Mouse (Mus musculus) frontal cortex, postnatal 10 days (tissue): ENCODE results near the gene Stk16.
A peak's percentile ranks its signal among the peaks of the same experiment; 100 is the strongest.

Experiments used
- DNase-seq, 2 experiments: peaks; one replicate each; pipeline ENCODE4 v3.0.0; 2022; ENCODE audit warnings: low spot score in 2 of 2, mixed read lengths in 1 of 2

Stk16 gene

DNA sequence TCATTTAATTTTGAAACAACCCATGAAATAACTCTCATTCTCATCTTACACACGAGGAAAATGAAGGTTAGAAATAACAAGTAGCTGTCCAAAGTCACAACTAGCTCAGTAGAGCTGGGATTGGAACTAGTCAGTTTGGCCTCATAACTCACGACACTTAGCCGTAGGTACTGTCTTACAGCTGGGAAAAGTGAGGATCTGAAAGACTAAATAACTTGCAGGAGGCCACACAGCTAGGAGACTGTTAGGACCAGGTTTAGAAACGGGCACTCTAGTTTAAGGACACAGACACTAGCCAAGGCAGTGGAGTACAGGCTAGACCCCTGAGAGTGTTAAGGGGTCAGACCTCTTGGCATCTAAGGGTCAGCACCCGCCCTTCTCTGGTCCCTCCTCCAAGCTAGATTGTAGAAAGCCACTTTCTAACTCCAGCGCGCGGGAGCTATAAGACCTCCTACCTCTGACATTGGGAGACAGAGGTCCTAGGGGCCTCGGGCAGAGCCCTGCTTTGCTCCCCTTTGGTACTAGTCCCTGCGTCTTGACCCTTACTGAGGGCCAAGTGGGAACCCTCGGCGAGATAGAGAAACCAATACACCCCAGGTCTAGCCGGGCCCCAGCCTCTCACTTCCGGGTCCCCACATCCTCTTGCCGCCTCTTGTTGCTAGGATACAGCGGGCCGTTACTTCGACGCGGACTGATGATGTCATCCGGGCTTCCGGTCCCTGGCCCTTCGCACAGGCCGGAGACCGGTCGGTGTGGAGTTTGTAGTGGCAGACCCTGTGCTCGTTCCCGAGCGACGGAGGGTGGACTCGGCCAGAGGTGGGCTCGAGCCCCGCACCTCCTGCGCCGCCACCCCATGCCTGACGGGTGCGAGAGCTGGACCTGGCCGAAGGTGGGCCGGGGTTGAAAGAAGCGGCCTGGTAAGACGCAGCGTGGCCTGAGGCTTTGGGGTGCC lies at the start of gene Stk16, which contains the start of gene Glb1l:
TSS of gene Stk16 (plus strand) at position 703 of the 952 bp plus-strand sequence.
TSS of gene Glb1l (minus strand) at position 678 of the 952 bp plus-strand sequence.
- DNase-seq: peak; percentile 92 to 97

DNA sequence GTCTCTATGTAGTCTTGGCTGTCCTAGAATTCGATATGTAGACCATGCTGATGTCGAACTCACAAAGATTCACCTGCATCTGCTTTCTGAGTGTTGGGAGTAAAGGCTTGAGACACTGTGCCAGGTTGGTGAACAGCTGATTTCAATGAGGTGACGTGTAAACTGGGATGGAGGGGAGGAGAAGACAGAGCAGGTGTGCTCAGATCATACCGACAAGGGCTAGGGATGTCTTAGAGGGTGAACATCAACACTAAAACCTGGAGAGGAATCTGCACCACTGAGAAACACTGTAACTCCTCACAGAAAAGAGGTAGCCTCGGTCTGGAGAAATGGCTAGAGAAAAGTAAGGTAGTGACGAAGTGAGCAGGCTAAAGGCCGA lies 42.6 kb upstream of the Stk16 start:
- DNase-seq: no peak

DNA sequence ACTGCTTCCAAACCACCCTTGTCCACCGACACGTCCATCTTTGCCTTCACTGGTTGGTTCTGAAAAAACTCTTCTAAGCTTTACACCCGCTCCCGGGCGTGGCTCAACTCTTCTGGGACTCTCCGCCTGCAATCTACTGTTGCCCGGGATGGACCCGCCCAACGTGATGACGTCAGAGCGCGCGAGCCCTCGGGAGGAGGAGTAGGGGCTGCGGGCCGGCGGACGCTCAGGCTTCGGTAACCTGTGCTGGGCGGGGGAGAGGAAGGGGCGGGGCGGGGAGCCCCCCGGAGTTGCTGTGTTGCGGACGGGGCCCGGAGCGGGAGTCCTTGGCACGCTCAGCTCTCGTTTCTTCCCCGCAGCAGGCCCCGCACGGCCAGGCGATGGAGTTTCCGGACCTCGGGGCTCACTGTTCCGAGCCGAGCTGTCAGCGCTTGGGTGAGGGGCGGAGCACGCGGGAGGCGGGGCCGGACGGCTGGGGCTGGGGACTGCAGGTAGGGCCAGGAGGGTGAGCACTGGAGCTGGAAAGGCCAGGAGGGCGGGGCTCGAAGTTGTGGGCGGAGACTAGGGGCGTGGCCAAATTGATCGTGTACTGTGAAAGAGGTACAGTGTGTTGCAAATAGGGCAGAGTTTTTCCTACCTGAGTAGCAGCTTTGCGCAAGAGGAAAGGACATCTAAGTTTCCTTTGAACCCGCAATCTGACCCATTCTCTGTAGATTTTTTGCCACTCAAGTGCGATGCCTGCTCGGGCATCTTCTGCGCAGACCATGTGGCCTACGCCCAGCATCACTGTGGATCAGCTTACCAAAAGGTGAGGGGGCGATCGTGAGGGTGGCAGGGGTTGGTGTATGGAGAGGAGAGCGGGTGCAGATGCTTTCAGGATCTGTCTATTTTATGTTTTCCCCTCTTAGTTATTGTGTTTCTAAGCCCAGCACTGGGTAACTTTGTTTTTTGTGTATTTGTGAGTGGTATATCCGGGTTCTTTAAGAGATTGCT lies 41.9 kb upstream of the Stk16 start, which contains the start of gene Zfand2b:
TSS of gene Zfand2b (plus strand) at position 175 of the 993 bp plus-strand sequence.
- peak; percentile 89 to 94 for DNase-seq

GRCm38 (mm10) chr1:75179334-75180104 lies 31.1 kb upstream of the Stk16 start:
- peak; percentile 51 for DNase-seq

DNA sequence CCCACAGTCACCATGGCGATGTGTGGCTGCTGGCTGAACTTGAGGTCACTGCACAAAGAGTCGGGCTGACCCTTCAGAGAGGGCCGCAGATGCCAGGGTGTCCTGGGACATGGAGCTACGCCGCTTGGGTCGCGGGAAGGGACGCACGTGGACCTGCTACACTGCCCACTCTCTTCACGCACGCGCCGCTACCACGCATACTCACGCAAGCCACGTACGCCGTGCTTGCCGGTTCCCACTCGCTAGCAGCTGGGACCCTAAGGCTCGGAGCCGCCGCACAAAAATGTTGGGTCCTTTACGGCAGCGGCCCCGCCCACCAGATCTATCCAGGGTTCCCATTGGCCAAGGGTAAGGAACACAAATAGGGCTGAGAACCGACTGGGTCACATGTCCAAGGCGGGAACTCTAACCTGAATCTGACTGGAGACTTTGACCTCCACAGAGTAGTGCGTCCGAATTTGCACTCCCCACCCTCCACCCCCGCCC lies 30.5 kb upstream of the Stk16 start, which contains the start of gene Abcb6:
TSS of gene Abcb6 (minus strand) at position 288 of the 486 bp plus-strand sequence.
- peak; percentile 92 to 94 for DNase-seq

DNA sequence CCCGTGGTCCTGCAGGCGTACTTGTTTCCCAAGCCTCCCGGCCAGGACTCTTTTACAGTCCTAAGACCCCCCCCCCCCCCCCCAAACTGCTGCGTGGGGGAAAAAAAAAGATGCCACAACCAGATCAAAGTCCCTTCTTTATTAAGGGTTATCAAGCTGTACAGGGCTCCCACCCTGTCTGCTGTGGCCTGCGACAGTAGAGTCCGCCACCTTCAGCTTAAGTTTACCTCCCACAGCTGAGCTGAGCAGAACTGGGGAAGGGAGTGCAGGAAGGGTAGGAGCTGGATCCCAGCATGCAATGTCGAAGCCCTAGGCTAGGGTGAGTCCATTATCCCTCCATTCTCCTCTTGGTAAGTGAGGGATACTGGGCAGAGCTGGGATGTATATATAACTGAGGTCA lies 29.9 kb upstream of the Stk16 start:
- no peak for DNase-seq

DNA sequence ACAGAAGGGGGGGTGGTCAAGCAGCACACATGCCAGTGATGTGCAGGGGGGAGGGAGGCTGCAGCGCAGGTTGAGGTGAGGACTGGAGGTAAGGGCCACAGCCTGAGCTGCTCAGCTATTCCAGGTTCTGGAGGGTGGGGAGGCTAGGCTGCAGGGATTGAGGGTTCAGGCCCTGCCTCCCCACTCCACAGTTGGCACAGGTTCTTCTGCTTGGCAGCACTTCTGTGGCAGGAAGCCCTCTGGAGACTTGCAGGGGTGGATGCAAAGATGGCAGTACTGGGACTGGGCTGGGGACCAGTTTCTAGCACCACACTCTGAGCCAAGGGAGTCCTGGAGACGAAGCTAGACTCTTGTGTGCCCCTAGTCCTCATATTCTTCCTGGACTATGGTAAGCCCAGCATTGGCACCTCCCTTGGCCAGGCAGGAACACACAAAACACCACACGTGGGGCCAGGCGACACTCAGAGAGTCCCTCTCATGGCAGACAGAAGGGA lies 29.2 kb upstream of the Stk16 start:
- DNase-seq: no peak

DNA sequence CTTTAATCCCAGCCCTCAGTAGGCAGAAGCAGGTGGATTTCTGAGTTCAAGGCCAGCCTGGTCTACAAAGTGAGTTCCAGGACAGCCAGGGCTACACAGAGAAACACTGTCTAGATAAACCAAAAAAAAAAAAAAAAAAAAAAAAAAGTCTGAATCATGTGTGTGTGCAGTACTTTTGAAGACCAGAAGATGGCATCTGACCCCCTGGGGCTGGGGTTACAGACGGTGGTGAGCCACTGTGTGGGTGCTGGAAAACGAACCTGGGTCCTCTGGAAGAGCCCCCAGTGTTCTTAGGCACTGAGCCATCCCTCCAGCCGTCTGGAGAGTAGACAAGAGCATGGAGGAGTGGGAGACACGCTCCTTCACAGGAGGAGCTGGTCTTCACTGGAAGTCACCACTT lies 28.5 kb upstream of the Stk16 start:
- DNase-seq: no peak

- DNase-seq: no peak
Measured at GRCm38 (mm10) chr1:75185495-75185894, 25.1 kb upstream of the Stk16 start.

DNA sequence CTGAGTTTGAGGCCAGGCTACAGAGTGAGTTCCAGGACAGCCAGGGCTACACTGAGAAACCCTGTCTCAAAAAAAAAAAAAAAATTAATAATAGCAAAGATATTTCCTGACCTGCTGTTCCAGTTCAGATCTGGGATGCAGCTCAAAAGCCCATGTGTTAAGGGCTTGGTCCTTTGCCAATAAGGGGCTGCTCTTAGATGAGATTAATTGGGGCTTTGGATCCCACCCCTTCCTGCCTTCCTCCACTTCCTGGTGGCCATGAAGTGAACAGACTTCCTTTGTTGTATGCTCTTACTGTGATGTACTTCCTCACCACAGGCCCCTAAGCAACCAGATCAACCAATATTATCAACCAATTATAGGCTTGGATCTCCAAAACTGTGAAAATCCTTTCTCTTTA lies 23.5 kb upstream of the Stk16 start:
- DNase-seq: no peak

GRCm38 (mm10) chr1:75187914-75188483 lies 22.6 kb upstream of the Stk16 start:
- no peak for DNase-seq

DNA sequence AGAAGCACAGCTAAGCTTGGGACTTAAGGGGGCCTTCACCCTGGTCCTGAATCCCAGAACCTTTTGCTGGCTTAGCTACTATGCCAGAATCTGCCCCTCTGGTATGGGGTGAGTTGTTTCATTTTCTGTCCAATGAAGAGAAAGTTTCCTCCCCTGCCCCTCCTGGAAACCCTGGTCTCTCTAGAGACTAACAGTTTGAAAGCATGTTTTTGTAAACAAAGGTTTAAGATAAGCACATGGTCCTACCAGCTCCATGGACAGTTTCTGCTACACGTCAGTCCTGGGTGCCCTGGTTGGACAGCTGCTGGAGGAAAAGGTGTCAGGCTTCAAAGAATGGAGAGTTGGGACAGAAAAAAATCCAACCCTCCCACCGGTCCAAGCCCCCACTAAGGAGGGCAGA lies 20.1 kb upstream of the Stk16 start:
- no peak for DNase-seq

- no peak for DNase-seq
Measured at GRCm38 (mm10) chr1:75191258-75191621, 19.4 kb upstream of the Stk16 start.

DNA sequence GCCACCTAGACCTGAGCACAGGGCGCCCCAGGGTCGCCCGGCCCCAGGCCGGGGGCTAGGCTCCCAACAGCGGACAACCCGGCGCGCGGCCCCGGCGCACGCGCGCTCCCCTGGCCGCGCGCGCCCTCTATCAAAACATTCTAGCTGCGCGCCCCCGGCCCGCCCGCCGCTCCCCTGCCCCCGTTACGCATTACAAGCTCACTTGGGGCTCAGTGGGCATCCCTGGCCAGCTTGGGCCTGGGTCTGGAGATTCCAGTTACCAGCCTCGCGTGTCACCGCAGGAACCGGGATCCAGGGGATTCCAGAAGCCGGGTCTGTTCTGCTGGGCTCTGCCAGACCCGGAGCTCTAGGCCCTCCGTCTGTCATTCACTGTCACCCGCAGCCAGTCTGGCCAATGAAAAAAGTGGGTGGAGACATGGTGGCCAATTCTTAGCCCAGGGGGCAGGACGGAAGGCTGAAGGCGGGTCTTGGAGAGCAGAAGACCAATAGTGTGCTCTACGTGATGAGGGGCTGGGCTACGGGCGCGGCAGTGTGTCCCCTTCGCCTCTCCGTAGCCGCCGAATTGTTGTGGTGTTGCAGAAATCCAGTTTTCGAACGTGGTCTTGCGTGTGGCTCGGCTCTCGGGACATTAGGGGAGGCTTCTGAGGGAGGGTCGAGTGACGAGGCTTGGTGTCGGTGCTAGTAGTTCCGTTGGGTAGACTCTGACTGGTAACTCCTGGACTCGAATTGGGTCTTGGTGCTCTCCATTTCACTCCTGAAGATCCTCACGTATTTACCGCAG lies 18.8 kb upstream of the Stk16 start, which contains the start of the genes Ankzf1 and Atg9a:
TSS of gene Ankzf1 (plus strand) at position 530 of the 781 bp plus-strand sequence.
TSS of gene Atg9a (minus strand) at position 575 of the 781 bp plus-strand sequence.
- DNase-seq: peak; percentile 95 to 98

DNA sequence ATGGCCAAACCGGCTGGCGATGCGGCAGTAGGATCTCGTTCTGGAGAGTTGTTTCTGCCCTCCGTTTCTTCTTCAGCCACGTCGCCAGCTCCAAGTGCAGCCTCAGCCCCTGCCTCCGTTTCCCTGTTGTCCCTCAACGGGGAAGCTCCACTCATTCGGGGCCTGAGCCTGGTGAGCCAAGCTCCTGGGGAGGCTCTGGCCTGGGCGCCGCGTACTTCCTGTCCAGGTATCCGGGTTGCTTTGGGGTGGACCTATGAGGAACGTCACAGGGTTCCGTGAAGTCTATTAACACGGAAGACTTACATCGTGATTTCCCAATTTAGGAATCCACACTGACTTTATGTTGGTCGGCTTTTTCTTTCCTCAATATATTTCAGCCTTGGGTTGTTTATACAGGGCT lies 18.2 kb upstream of the Stk16 start:
- no peak for DNase-seq

- DNase-seq: no peak
Measured at GRCm38 (mm10) chr1:75201236-75201635, 9.4 kb upstream of the Stk16 start.

GRCm38 (mm10) chr1:75208967-75209678 lies 1.5 kb upstream of the Stk16 start:
- DNase-seq: no peak

DNA sequence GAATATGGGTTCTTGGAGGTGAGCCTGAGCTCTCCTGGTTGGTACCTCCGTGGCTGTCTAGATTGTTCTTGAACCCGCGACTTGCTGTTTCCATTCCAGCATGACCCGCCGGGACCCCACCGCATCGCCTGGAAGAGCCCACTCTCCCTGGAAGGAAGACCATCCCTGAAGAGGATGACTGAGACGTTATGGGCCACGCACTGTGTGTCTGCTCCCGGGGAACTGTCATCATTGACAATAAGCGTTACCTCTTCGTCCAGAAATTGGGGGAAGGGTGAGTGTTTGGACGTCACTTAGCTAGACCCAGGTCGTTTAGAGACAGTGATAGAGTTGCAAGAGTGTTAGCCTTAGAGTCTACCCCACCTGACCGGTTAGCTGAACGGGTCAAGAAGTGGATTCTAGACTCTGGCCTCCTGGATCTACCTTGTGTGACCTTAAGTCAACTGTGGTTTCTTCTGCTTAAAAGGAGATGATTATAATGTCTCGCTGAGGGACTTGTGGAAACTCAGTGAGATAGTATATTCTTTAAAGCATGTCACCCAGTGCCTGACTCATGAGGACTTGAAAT lies 587 bp downstream of the Stk16 start:
- DNase-seq: no peak

DNA sequence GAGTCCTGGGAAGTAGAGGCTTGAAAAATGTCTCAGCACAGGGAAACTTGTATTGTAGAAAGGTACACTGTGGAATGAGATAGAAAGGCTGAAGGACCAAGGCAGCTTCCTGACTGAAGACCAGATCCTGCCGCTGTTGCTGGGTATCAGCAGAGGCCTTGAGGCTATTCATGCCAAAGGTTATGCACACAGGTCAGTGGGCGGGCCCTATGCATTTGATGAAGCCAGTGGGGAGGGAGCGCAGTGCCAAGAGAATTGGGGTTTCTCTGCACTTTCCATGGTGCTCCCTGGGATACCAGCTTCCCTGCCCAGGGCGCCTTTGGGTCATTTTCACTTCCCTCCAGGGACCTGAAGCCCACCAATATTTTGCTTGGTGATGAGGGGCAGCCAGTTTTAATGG lies 1.9 kb downstream of the Stk16 start:
- no peak for DNase-seq
